Mouse (Mus musculus): Measurements from ENCODE around the gene Ap1s3. TPM values are rescaled to one million over a fixed set of nuclear protein-coding genes. Genes with fewer than 3 reads are reported as not detected.

Gene Ap1s3
- polyA plus RNA-seq, 1 experiment from 2014 or later, result 0.43 TPM

DNA sequence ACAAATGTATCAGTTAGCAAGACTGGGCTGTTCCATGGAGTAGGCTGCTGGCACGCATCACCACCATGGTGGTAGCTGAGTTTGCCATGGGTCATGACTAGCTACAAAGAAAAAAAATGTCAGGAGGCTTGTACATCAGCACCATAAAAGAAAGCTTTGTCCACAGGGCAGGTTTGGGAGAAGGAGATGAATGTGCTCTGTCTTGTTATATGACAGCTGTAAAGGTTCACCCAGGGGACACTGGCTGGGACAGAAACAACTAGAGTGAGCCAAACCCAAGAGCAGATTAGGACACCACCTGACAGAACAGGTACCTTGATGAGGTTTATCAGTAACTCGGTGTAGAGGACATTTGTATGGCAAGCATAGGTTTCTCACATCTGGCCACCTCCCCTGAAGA is 32.9 kb upstream of the Ap1s3 start:
- 76% methylated on average over 2 of the region's 2 CpGs for WGBS
- no peak overlapping the region for H3K27ac ChIP-seq (ENCODE audit: low read length)
- H3K9ac ChIP-seq (ENCODE audit: low read length), result no peak overlapping the region
- no peaks in the 10 kb centered on the region for H3K4me1 ChIP-seq (ENCODE audit: control insufficient read depth, insufficient read depth, low read length)
- no peaks in the 10 kb centered on the region for H3K27me3 ChIP-seq (ENCODE audit: control insufficient read depth, insufficient read depth, low read length)
- ATAC-seq (ENCODE audit: insufficient read depth, low FRiP score), result no peak
- H3K9me3 ChIP-seq (replicated peaks; ENCODE audit: control insufficient read depth, low read length), result no peaks in the 10 kb centered on the region
- H3K4me2 ChIP-seq (ENCODE audit: low read depth, low read length), result no peak overlapping the region
- 0 out of 2 replicates have a peak, but pooled peaks cover 4% of the 10 kb centered on the region for H3K36me3 ChIP-seq (ENCODE audit: control insufficient read depth, insufficient read depth, low read length)
- no peak overlapping the region for H3K4me3 ChIP-seq (replicated peaks; ENCODE audit: low read length)

DNA sequence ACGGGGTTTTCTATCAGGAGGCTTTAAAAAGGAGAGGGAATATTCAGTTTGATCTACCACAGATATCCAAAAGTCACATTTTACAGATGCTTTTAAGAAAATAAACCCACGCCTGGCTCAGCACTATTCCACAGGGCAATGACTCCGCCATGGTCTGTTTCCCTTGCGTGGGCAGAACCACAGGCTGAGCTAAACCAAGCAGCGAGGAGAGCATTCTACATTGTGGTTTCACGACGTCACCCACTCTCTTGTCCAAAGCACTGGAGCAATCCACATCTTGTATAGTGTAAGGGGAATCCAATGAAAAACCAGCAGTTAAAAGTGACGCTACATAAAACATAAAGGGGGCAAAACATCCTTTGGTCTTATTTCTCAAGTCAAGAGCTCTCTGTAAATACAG is 31.7 kb upstream of the Ap1s3 start:
- Histone ChIP-seq H3K9me3 (replicated peaks; ENCODE audit: control insufficient read depth, low read length) (no peaks in the 10 kb centered on the region), H3K4me2 (ENCODE audit: low read depth, low read length) (no peak overlapping the region), H3K9ac (ENCODE audit: low read length) (no peak overlapping the region), H3K4me1 (ENCODE audit: control insufficient read depth, insufficient read depth, low read length) (no peaks in the 10 kb centered on the region), H3K27ac (ENCODE audit: low read length) (no peak overlapping the region), H3K36me3 (ENCODE audit: control insufficient read depth, insufficient read depth, low read length) (0 out of 2 replicates have a peak, but pooled peaks cover 4% of the 10 kb centered on the region), H3K4me3 (replicated peaks; ENCODE audit: low read length) (no peak overlapping the region), H3K27me3 (ENCODE audit: control insufficient read depth, insufficient read depth, low read length) (no peaks in the 10 kb centered on the region)
- 90% methylated on average over 8 of the region's 8 CpGs for WGBS
- ATAC-seq (ENCODE audit: insufficient read depth, low FRiP score), result no peak

DNA sequence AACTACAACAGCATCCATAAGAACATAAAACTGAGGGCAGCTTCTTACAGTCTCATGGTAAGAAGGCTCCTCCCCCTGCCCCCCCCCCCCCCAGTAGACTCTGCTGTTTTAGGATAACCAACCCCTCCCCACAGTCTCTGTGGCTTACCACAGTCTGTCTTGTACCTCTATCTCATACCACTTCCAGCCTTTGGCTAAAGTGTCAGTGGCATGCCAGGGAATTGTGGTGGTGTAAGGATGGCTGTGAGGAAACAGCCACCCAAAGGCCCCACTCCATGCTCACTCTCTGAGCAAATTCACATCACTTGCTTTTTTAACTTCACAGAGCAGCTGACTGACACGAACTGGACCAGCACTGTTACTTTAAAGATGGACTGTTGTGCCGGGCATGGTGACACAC is 26.7 kb upstream of the Ap1s3 start:
- Histone ChIP-seq H3K9ac (ENCODE audit: low read length) (no peak overlapping the region), H3K9me3 (replicated peaks; ENCODE audit: control insufficient read depth, low read length) (no peaks in the 10 kb centered on the region), H3K27ac (ENCODE audit: low read length) (no peak overlapping the region), H3K36me3 (ENCODE audit: control insufficient read depth, insufficient read depth, low read length) (no peaks in the 10 kb centered on the region), H3K4me2 (ENCODE audit: low read depth, low read length) (no peak overlapping the region), H3K27me3 (ENCODE audit: control insufficient read depth, insufficient read depth, low read length) (no peaks in the 10 kb centered on the region), H3K4me1 (ENCODE audit: control insufficient read depth, insufficient read depth, low read length) (0 out of 2 replicates have a peak, but pooled peaks cover 5% of the 10 kb centered on the region), H3K4me3 (replicated peaks; ENCODE audit: low read length) (no peak overlapping the region)
- ATAC-seq (ENCODE audit: insufficient read depth, low FRiP score), result no peak
- WGBS, result 86% methylated on average over 2 of the region's 2 CpGs

DNA sequence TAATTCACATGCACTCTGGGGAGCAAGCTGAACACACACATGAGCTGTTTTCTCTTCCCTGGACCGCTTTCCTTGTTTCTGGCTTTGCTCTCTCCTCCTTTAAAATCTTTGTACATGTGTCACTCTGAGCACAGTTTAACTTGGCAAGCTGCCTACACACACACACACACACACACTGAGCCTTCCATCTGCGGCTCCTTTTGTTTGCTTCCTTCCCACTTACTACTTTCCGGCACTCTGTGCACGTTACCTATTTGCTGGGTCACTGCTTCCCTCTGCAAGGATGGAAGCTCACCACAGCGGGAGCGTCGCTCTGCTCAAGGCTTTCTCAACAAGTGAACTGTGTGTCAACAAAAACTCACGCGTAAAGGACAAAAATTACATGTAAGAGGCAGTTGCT is 25.6 kb upstream of the Ap1s3 start:
- H3K4me1 ChIP-seq (ENCODE audit: control insufficient read depth, insufficient read depth, low read length), result 0 out of 2 replicates have a peak, but pooled peaks cover 5% of the 10 kb centered on the region
- H3K4me2 ChIP-seq (ENCODE audit: low read depth, low read length), result no peak overlapping the region
- H3K27ac ChIP-seq (ENCODE audit: low read length), result no peak overlapping the region
- WGBS, result 34% methylated on average over 9 of the region's 9 CpGs
- no peaks in the 10 kb centered on the region for H3K36me3 ChIP-seq (ENCODE audit: control insufficient read depth, insufficient read depth, low read length)
- H3K9ac ChIP-seq (ENCODE audit: low read length), result no peak overlapping the region
- no peak overlapping the region for H3K4me3 ChIP-seq (replicated peaks; ENCODE audit: low read length)
- no peaks in the 10 kb centered on the region for H3K27me3 ChIP-seq (ENCODE audit: control insufficient read depth, insufficient read depth, low read length)
- no peaks in the 10 kb centered on the region for H3K9me3 ChIP-seq (replicated peaks; ENCODE audit: control insufficient read depth, low read length)
- ATAC-seq (ENCODE audit: insufficient read depth, low FRiP score), result peak; percentile 92

DNA sequence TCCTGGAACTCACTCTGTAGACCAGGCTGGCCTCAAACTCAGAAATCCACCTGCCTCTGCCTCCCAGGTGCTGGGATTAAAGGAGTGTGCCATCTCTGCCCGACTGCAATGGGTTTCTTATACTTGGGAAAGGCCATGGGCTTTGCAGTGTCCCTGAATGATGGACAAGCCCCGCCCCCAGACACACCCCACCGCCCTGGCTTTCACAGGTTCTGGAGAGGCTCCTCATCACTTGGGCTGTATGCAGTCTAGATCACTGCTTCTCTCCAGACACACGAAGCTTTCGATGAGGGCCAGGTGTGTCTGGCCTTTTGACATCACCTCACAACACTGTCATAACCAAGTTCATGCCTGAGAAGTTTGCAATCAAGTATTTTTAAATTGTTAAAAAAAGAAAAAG is 25.2 kb upstream of the Ap1s3 start:
- H3K4me2 ChIP-seq (ENCODE audit: low read depth, low read length), result no peak overlapping the region
- no peaks in the 10 kb centered on the region for H3K27me3 ChIP-seq (ENCODE audit: control insufficient read depth, insufficient read depth, low read length)
- no peak for ATAC-seq (ENCODE audit: insufficient read depth, low FRiP score)
- no peak overlapping the region for H3K27ac ChIP-seq (ENCODE audit: low read length)
- whole genome bisulfite sequencing, result 52% methylated on average over 5 of the region's 5 CpGs
- no peak overlapping the region for H3K4me3 ChIP-seq (replicated peaks; ENCODE audit: low read length)
- 0 out of 2 replicates have a peak, but pooled peaks cover 5% of the 10 kb centered on the region for H3K4me1 ChIP-seq (ENCODE audit: control insufficient read depth, insufficient read depth, low read length)
- H3K36me3 ChIP-seq (ENCODE audit: control insufficient read depth, insufficient read depth, low read length), result no peaks in the 10 kb centered on the region
- no peak overlapping the region for H3K9ac ChIP-seq (ENCODE audit: low read length)
- H3K9me3 ChIP-seq (replicated peaks; ENCODE audit: control insufficient read depth, low read length), result no peaks in the 10 kb centered on the region

DNA sequence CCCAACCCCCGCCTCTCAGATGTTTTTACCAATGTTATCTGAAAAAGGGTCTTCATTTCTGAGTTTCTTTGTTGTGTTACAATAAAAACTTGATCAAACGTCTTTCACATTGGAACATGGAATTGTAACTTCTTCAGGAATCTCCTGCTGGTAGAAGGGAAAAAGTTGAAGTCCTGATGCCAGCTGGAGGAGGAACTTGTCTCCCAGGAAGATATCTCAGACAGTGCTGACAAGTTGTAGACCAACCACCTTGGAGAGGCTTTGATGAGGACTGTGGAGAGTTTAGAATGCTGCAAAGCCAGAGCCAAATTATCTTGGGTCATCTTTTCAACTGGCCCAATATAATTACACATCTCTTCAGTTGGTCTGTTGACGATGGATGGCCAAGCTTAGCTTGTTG is 20.7 kb upstream of the Ap1s3 start:
- Histone ChIP-seq H3K27me3 (ENCODE audit: control insufficient read depth, insufficient read depth, low read length) (no peaks in the 10 kb centered on the region), H3K27ac (ENCODE audit: low read length) (no peak overlapping the region), H3K9ac (ENCODE audit: low read length) (no peak overlapping the region), H3K36me3 (ENCODE audit: control insufficient read depth, insufficient read depth, low read length) (no peaks in the 10 kb centered on the region), H3K9me3 (replicated peaks; ENCODE audit: control insufficient read depth, low read length) (no peaks in the 10 kb centered on the region), H3K4me2 (ENCODE audit: low read depth, low read length) (no peak overlapping the region), H3K4me1 (ENCODE audit: control insufficient read depth, insufficient read depth, low read length) (0 out of 2 replicates have a peak, but pooled peaks cover 5% of the 10 kb centered on the region), H3K4me3 (replicated peaks; ENCODE audit: low read length) (no peak overlapping the region)
- ATAC-seq (ENCODE audit: insufficient read depth, low FRiP score), result no peak
- WGBS, result 79% methylated on average over 3 of the region's 3 CpGs

DNA sequence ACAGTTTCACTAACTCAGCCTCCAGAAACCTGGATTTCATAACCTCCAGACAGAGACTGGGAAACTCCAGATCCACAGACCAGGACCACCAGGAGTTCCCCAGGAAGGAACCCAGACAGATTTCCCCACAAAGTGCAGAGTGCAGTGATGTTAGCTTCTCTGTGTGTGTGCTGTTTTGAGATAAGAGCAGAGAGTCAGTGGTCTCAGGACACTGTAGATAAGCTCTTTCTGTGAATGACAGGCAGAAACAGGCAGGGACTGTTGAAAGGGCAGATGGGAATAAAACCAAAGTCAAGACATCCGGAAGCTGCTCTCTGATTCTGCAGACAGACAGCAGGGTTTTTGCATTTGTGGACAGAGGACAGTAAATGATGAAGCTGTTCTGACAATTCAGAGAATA is 15.5 kb upstream of the Ap1s3 start:
- Histone ChIP-seq H3K27me3 (ENCODE audit: control insufficient read depth, insufficient read depth, low read length) (no peaks in the 10 kb centered on the region), H3K4me3 (replicated peaks; ENCODE audit: low read length) (no peak overlapping the region), H3K27ac (ENCODE audit: low read length) (no peak overlapping the region), H3K4me2 (ENCODE audit: low read depth, low read length) (no peak overlapping the region), H3K9me3 (replicated peaks; ENCODE audit: control insufficient read depth, low read length) (no peaks in the 10 kb centered on the region), H3K36me3 (ENCODE audit: control insufficient read depth, insufficient read depth, low read length) (no peaks in the 10 kb centered on the region), H3K4me1 (ENCODE audit: control insufficient read depth, insufficient read depth, low read length) (no peaks in the 10 kb centered on the region), H3K9ac (ENCODE audit: low read length) (no peak overlapping the region)
- ATAC-seq (ENCODE audit: insufficient read depth, low FRiP score), result no peak
- WGBS, result 65% methylated on average over 1 of the region's 1 CpGs

DNA sequence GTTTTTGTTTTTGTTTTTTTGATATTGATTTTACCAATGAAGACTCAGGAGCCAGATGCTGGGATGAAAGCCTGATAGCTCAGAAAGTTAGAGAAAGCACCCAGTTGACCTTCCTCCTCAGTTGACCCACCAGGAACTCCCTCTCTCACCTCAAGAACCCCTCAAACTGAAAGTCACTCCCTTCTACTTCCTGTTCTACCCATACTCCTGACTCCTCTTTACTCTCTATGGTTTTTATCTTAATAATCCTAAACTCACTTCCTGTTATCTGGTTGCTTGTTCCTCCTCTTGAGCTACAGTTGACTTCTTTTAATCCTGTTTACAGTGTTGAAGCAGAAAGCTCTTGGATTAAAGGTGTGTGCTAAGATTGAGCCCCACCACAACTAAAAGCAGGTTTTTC is 12.3 kb upstream of the Ap1s3 start:
- H3K36me3 ChIP-seq (ENCODE audit: control insufficient read depth, insufficient read depth, low read length), result no peaks in the 10 kb centered on the region
- H3K4me1 ChIP-seq (ENCODE audit: control insufficient read depth, insufficient read depth, low read length), result no peaks in the 10 kb centered on the region
- no peak overlapping the region for H3K27ac ChIP-seq (ENCODE audit: low read length)
- ATAC-seq (ENCODE audit: insufficient read depth, low FRiP score), result no peak
- no peak overlapping the region for H3K4me2 ChIP-seq (ENCODE audit: low read depth, low read length)
- H3K9ac ChIP-seq (ENCODE audit: low read length), result no peak overlapping the region
- H3K27me3 ChIP-seq (ENCODE audit: control insufficient read depth, insufficient read depth, low read length), result no peaks in the 10 kb centered on the region
- H3K4me3 ChIP-seq (replicated peaks; ENCODE audit: low read length), result no peak overlapping the region
- H3K9me3 ChIP-seq (replicated peaks; ENCODE audit: control insufficient read depth, low read length), result no peaks in the 10 kb centered on the region

DNA sequence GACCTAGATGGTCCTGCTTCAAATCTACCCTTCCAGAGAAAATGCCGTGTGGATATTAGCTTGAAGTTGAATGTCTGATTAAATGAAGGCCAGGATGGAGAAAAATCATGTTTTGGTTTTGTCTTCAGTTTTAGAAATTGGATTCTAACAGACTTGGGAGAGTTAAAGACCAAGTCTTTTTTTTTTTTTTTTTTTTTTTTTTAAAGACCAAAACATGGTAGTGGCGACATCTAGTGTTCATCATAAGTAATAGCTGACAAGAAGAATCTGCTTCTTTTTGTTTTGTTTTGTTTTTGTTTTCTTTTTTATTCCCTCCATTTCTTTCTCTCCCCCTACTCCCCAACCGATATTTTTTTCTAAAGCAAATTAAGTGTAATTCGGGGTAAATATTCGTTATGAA is 11.2 kb upstream of the Ap1s3 start:
- Histone ChIP-seq H3K4me2 (ENCODE audit: low read depth, low read length) (no peak overlapping the region), H3K9me3 (replicated peaks; ENCODE audit: control insufficient read depth, low read length) (no peaks in the 10 kb centered on the region), H3K27ac (ENCODE audit: low read length) (no peak overlapping the region), H3K9ac (ENCODE audit: low read length) (no peak overlapping the region), H3K36me3 (ENCODE audit: control insufficient read depth, insufficient read depth, low read length) (no peaks in the 10 kb centered on the region), H3K4me3 (replicated peaks; ENCODE audit: low read length) (no peak overlapping the region), H3K4me1 (ENCODE audit: control insufficient read depth, insufficient read depth, low read length) (no peaks in the 10 kb centered on the region), H3K27me3 (ENCODE audit: control insufficient read depth, insufficient read depth, low read length) (no peaks in the 10 kb centered on the region)
- no peak for ATAC-seq (ENCODE audit: insufficient read depth, low FRiP score)
- WGBS, result 13% methylated on average over 5 of the region's 5 CpGs

DNA sequence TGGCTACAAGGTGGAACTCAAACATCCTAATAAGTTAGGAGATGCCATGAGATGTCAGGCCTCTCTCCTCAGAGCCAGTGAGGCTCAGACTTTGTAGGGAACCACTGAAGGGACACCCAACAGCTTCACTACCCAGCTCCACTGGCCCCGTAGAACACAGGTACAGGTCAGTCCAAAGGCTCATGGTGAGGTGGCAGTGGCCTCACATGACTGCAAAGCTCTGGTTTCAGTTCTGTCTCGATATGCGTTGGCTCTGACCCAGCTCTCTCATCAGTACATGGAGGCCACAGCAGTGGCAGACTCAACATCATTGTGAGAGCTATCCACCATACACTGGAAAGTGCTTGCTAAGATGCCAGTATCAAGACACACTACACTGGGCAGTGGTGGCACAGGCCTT is 9.0 kb upstream of the Ap1s3 start:
- WGBS, result 90% methylated on average over 3 of the region's 3 CpGs
- H3K27ac ChIP-seq (ENCODE audit: low read length), result no peak overlapping the region
- no peaks in the 10 kb centered on the region for H3K36me3 ChIP-seq (ENCODE audit: control insufficient read depth, insufficient read depth, low read length)
- no peaks in the 10 kb centered on the region for H3K9me3 ChIP-seq (replicated peaks; ENCODE audit: control insufficient read depth, low read length)
- H3K4me3 ChIP-seq (replicated peaks; ENCODE audit: low read length), result no peak overlapping the region
- no peaks in the 10 kb centered on the region for H3K27me3 ChIP-seq (ENCODE audit: control insufficient read depth, insufficient read depth, low read length)
- no peak overlapping the region for H3K9ac ChIP-seq (ENCODE audit: low read length)
- no peak overlapping the region for H3K4me2 ChIP-seq (ENCODE audit: low read depth, low read length)
- no peak for ATAC-seq (ENCODE audit: insufficient read depth, low FRiP score)
- no peaks in the 10 kb centered on the region for H3K4me1 ChIP-seq (ENCODE audit: control insufficient read depth, insufficient read depth, low read length)
